Mouse (Mus musculus) brain, embryonic 14.5 days (tissue): Measurements from ENCODE around the gene Ercc6. TPM values are rescaled to one million over a fixed set of nuclear protein-coding genes. Genes with fewer than 3 reads are reported as not detected.

Experiments
- DNase-seq: peaks from one replicate; pipeline ENCODE4 v3.0.0-alpha.2; 2011; ENCODE audit warnings: low read depth
- CTCF ChIP-seq: fragments of 200-500 bp; IDR thresholded peaks from 2 replicates; pipeline ENCODE4 v1.5.1; 2012; ENCODE audit warnings: inconsistent platforms, mild to moderate bottlenecking, moderate library complexity, borderline replicate concordance; ENCODE audit not compliant: insufficient read depth, insufficient read length; ENCODE audit errors: extremely low read depth
- POLR2A ChIP-seq: fragments of 200-500 bp; IDR thresholded peaks from 2 replicates; pipeline ENCODE4 v1.6.1; 2012; ENCODE audit warnings: mild to moderate bottlenecking, inconsistent platforms, borderline replicate concordance; ENCODE audit not compliant: poor library complexity, insufficient read depth, insufficient read length, severe bottlenecking; ENCODE audit errors: extremely low read depth
- polyA plus RNA-seq: library from polyadenylated mRNA; depleted of rRNA; stranded (reverse); fragments of >200 nt; gene quantifications from 2 replicates; pipeline ENCODE4 v1.2.3, GENCODE M21; 2012

The Ercc6 gene
- polyA plus RNA-seq, 1 experiment: 15.9 TPM

DNA sequence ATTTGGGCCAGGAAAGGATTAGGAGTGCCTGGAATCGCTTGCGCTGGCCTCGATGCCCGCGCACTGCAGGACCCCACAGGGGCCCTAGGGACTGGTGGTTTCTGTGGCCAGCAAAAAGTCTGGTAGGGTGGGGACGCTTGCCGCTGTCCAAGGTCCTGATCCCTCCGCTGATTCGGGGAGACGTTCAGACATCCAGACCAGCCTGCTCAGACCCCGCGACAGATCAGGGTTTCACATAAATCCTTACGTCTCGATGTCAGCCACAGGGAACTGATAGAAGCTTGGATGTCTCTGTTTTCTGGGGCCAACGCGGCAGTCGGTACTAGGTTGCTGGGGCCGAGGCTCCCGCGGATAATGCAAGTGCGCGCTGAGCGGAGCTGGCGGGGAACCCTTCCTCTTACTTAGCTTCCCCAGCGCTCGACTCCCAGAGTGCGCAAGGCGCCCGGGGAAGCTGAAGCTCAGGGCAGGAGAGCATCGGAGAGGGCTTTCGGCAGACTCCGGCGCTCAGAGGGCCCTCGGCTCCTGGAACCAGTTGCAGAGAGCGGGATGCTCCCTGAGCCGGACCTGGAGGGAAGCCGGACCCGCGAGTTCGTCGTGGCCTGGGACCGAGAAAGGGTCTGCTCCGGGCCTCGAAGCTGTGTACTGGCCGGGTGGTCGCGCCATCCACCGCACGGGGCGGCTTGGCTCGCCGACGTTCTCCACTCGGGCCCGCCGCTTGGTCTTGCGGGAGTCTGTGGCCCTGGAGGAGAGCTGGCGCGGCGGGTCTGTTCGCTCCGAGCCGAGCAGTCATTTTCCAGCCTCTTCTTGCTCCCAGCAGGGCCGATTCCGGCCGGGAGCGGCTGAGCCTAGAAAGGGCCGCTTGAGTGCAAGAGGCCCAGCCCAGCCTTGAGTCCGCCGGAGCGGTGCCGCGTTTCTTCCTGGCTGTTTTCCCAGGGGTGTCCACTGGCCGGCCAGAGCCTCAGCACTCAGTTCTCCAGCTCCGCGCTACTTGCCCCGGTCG is 84.2 kb downstream of the Ercc6 start:
- DNase-seq: peak; percentile 71
- TF ChIP-seq POLR2A: no peak
- no peak for TF ChIP-seq CTCF

DNA sequence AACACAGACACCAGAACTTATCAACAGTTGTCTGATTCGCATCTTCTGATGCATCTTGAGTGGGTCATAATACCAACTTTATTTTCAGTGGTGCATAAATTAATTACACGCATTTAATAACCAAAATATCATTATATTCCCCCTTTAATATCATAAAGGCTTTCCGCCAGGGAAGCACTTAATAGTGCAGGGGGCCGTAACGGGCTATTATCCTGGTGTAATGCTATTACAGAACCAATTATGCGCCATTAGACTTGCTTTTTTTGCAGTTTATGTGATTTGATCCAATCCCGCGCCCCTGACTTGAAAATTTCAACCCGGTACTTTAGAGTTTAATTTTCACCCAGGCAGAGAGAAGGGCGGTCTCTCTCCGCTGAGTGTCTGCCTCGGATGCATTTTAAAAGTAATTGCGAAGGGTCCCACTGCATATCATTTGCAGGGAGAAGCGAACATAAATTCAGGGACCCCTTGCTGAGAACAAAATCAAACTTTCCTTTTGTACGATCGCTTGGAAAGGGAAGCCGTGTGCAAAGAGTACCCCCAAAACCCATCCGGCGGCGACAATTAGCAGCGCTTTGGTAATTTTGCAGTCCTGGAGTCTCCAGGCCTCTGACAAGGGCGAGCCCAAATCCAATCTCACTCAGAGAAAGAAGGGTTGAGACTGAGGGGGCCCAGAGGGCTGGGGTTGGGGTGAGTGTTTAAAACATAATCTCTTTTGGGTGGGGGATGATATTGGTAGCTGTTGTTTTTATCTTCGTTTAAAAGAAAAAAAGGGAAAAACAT is 85.3 kb downstream of the Ercc6 start:
- TF ChIP-seq CTCF (no peak), POLR2A (no peak)
- DNase-seq: peak; percentile 33

DNA sequence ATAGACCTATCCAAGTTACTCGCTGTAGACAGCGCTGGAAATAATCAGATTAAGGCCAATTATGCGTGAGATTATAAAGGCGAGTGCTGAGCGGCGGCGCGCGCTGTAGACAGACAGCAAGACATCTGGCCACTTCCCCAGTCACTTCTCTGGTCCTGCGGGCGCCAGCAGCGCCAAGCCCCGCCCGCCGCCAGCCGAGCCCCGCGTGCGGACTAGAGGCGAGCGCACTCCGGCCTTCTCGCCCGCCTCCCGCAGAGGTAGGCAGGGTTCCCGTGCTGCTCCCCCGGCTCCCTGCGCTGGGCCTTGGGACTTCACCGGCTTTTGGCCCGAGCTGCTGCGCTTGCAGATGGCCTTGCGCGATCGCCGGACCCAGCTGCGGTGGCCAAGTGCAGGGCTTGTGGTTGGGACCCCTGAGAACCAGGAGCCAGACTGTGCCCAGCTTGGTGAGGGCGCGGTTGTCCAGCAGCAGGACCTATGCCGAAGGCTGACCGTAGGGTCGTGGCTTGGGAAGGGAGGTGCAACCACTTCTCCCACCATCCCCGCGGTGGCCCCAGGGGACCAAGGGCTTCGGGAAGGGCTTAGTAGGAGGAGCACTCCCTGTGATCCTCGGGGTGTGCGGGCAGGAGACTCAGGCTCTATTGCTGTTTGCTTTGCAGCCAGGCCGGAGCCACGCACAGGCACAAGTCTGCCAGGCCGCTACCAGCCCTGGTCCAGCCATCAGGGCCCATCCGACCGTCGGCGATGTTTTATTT is 86.1 kb downstream of the Ercc6 start, which contains the start of gene Prrxl1:
Gene Prrxl1, plus strand, starts transcription at position 118 of the 752 bp plus-strand sequence.
- peak; percentile 70 for DNase-seq
- TF ChIP-seq POLR2A (no peak), CTCF (no peak)

DNA sequence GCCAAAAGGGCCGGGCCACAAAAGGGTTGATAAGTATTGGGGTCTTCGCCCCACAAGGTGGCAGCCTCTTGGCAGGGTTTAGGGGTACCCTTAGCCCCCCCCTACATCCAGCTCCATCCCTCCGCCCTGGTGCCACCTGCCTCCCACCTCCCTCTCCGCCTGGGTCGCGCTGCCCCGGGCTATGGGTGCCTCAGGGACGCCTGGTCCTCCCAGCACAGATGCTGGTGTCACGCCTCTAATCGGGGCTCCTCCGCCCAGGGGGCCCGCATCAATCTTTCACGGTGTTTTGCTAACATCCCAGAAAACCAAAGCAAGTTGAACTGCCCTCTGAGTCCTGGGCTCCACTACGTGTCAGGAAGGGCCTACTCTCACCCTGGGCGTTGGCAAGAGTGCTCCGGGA is 86.8 kb downstream of the Ercc6 start:
- no peak for TF ChIP-seq POLR2A
- TF ChIP-seq CTCF: no peak
- DNase-seq: peak; percentile 7

DNA sequence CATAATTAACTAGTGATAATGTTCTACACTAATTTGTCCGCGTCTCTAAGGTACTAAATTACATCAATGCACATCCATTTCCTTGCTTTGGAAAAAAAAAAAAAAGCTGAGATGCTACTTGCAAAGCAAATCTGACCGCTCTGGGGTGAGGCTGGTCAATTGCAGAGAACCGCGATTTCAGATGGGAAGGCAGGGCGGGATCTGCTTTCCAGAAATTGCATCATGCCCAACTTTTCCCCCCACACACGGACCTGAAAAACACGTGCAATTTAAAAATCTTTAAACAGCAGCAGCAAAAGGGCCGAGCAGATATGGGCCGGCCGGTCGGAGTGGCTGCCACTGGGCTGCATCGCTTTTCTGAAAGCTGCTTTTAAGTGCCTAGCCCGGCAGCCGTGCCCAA is 92.2 kb downstream of the Ercc6 start:
- TF ChIP-seq CTCF (no peak), POLR2A (no peak)
- peak; percentile 24 for DNase-seq

DNA sequence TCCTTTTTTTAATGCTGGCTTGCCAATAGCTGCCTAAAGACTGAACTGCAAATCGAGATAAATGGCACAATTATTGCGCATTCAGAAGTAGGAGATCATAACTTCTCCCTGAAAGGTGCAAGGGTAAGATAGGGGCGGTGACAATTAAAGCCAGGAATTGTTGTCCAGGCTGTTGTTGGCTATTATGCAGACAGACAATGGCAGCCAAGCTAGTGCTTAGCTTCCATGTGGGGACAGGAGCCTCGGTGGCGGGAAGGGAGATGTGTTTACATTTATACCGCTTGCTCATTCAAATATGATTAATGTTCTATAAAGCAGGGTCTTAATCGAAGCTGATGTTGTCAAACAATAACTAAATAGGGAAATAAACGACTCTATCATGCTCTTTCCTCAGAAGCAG is 93.0 kb downstream of the Ercc6 start:
- TF ChIP-seq CTCF: no peak
- TF ChIP-seq POLR2A: no peak
- peak; percentile 49 for DNase-seq

GRCm38 (mm10) chr14:32609392-32609791 is 96.1 kb downstream of the Ercc6 start:
- no peak for TF ChIP-seq POLR2A
- peak; percentile 64 for TF ChIP-seq CTCF
- DNase-seq: peak; percentile 26

DNA sequence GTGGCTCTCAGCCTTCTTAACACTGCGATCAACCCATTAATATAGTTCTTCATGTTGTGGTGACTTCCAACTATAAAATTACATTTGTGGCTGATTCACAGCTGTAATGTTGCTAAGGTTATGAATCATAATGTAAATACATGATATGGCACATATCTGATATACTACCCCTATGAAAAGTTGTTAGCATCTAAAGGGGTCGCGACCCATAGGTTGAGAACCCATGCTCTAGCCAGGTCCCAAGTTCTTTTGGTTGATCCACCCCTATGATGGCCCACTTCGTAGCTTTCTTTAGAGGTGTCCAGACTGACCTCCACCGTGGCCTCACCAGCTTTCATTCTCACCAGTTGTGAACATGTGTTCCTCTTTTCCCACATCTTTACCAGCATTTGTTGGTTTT is 103.9 kb downstream of the Ercc6 start:
- no peak for DNase-seq
- no peak for TF ChIP-seq CTCF
- TF ChIP-seq POLR2A: no peak

- TF ChIP-seq CTCF (no peak), POLR2A (no peak)
- DNase-seq: no peak
Measured at GRCm38 (mm10) chr14:32624245-32624644, 110.9 kb downstream of the Ercc6 start.

DNA sequence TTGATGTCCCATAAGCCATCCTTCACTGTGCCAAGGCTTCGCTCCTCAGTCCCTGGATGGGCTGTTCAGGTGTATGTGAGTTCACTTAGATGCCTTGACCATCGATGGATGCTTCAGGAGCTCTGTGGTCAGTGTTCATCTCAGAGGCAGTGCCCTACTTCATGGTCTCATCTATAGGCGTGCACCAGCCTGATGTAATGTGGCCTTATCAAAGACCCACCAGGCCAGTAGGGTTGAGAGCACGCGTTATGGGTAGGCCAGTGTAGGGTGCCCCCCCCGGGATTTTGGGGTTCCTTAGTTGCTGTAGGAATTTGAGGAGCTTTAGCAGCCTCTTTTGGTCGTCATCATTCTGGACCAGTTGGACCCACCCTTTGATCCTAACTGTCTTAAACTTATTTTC is 111.5 kb downstream of the Ercc6 start:
- no peak for DNase-seq
- no peak for TF ChIP-seq CTCF
- no peak for TF ChIP-seq POLR2A
